12 mouse cellular contexts compared by ENCODE assay signal in the genomic region with DNA sequence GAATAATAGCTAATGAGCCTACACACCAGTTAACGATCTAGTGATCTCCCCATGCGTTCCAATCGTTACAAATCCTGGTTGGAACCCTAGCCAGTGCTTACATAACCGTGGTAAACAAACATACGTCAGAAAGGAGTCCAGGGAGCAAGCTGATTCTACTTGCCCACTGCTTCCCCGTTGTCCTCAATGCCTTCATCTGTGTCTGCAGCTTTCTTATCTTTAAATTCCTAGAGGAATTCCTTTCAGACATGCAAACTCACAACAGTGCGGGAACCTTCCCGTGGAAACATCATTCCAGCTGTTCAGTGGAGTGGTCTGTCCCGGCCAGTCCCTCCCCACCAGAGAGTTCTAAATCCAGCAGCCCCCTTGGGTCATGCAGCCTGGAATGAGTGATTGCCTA. TPM values are rescaled to one million over a fixed set of nuclear protein-coding genes. Genes with fewer than 3 reads are reported as not detected.
DNase-seq lines count a peak whose midpoint lies in the region; ATAC-seq and TF ChIP-seq lines count a peak whose summit lies in the region.
"Had no signal": no experiment of that assay in that cellular context is flagged by ENCODE, and none has a peak within 500 bp of the region (broad histone marks: within the 10 kb centered on the region; RNA-seq: fewer than 3 reads in every experiment).

No protein-coding gene starts in this region.

- no peak overlapping the region for H3K4me3 ChIP-seq in kidney, adult 2 months (ENCODE audit: insufficient read depth, low read depth, low read length)
- H3K4me3 ChIP-seq in brown adipose tissue, adult 24 weeks (ENCODE audit: insufficient read depth, low read depth, low read length), result no peak overlapping the region
- H3K4me3 ChIP-seq in heart, embryonic 14.5 days (ENCODE audit: control insufficient read depth in 1 of 2, insufficient read depth in 1 of 2, low read depth in 1 of 2, low read length in 2 of 2), result no peak overlapping the region
- no peak overlapping the region for H3K4me3 ChIP-seq in liver, embryonic 16.5 days (ENCODE audit: low read depth, low read length)
- H3K4me3 ChIP-seq: hindbrain, embryonic 12.5 days had no signal

- no peaks in the 10 kb centered on the region for H3K36me3 ChIP-seq in kidney, adult 2 months (ENCODE audit: control insufficient read depth, insufficient read depth, low read length)
- H3K36me3 ChIP-seq in heart, embryonic 14.5 days (ENCODE audit: control insufficient read depth, insufficient read depth, low read length), result no peaks in the 10 kb centered on the region
- H3K36me3 ChIP-seq in liver, embryonic 16.5 days (ENCODE audit: control insufficient read depth, insufficient read depth), result no peaks in the 10 kb centered on the region
- H3K36me3 ChIP-seq: hindbrain, embryonic 12.5 days had no signal

- H3K9ac ChIP-seq in heart, embryonic 14.5 days (ENCODE audit: low read length), result peak overlapping the region; percentile 28; the same call in 1 of the 2 replicates
- H3K9ac ChIP-seq in liver, embryonic 16.5 days (ENCODE audit: low read depth, low read length), result no peak overlapping the region
- H3K9ac ChIP-seq: hindbrain, embryonic 12.5 days had no signal

- no peaks in the 10 kb centered on the region for H3K27me3 ChIP-seq in kidney, adult 2 months (replicated peaks; ENCODE audit: control insufficient read depth, insufficient read depth, low read length)
- H3K27me3 ChIP-seq in heart, embryonic 14.5 days (ENCODE audit: control insufficient read depth, insufficient read depth, low read length), result no peaks in the 10 kb centered on the region
- H3K27me3 ChIP-seq in liver, embryonic 16.5 days (ENCODE audit: control insufficient read depth, insufficient read depth, low read depth, low read length), result no peaks in the 10 kb centered on the region
- H3K27me3 ChIP-seq: hindbrain, embryonic 12.5 days had no signal

- TF ChIP-seq CTCF in kidney, adult 2 months (conservative IDR thresholded peaks at IDR 0.05; ENCODE audit: insufficient read depth, insufficient read length, low read depth, low read length), result no peak

- H3K27ac ChIP-seq in kidney, adult 2 months (ENCODE audit: insufficient read depth, low read depth, low read length), result peak overlapping the region; percentile 49; the same call in 1 of the 2 replicates
- H3K27ac ChIP-seq in brown adipose tissue, adult 24 weeks (replicated peaks; ENCODE audit: low read depth, low read length), result peak overlapping the region; percentile 5; the same call in 1 of the 2 replicates
- H3K27ac ChIP-seq in heart, embryonic 14.5 days (replicated peaks in 1 of 2; ENCODE audit: control insufficient read depth in 1 of 2, insufficient read depth in 1 of 2, low read depth in 2 of 2, low read length in 2 of 2), result peak overlapping the region; percentile 57 to 59
- no peak overlapping the region for H3K27ac ChIP-seq in liver, embryonic 16.5 days (ENCODE audit: low read length)
- H3K27ac ChIP-seq: hindbrain, embryonic 12.5 days had no signal

- H3K9me3 ChIP-seq in heart, embryonic 14.5 days (ENCODE audit: control insufficient read depth, low read length), result no peaks in the 10 kb centered on the region
- no peaks in the 10 kb centered on the region for H3K9me3 ChIP-seq in liver, embryonic 16.5 days (replicated peaks; ENCODE audit: control insufficient read depth, low read length)
- H3K9me3 ChIP-seq: hindbrain, embryonic 12.5 days had no signal

- peak overlapping the region; percentile 51 for H3K4me2 ChIP-seq in heart, embryonic 14.5 days (ENCODE audit: low read length)
- H3K4me2 ChIP-seq in liver, embryonic 16.5 days (ENCODE audit: low read depth, low read length), result peak overlapping the region; percentile 18; the same call in 1 of the 2 replicates
- H3K4me2 ChIP-seq: hindbrain, embryonic 12.5 days; midbrain, embryonic 11.5 days had no signal

- TF ChIP-seq POLR2A in kidney, adult 2 months (IDR thresholded peaks at IDR 0.05; ENCODE audit: low read depth, low read length), result no peak

- no peak for DNase-seq in kidney, adult 2 months
- DNase-seq in kidney, postnatal 36 days, result no peak
- no peak for DNase-seq in layer of hippocampus, adult 11-12 months (ENCODE audit: low spot score)
- DNase-seq in right cerebral cortex, postnatal 25 days, result no peak
- DNase-seq: cerebellum, postnatal 10 days; left cerebral cortex, postnatal 4 days; thymus, postnatal 25 days had no signal

- ATAC-seq in heart, embryonic 14.5 days (ENCODE audit: insufficient number of reproducible peaks, insufficient read depth, low FRiP score, low read depth), result no peak
- peak; percentile 64 for ATAC-seq in liver, embryonic 16.5 days (ENCODE audit: low read depth)

- H3K4me1 ChIP-seq in kidney, adult 2 months (ENCODE audit: control insufficient read depth, insufficient read depth, low read length), result peaks cover 9% of the 10 kb centered on the region
- H3K4me1 ChIP-seq in brown adipose tissue, adult 24 weeks (ENCODE audit: control insufficient read depth, insufficient read depth, insufficient read length, low read length), result peaks cover 8% of the 10 kb centered on the region; the same call in 1 of the 2 replicates
- H3K4me1 ChIP-seq in heart, embryonic 14.5 days (ENCODE audit: control insufficient read depth in 2 of 2, insufficient read depth in 2 of 2, low read length in 2 of 2), result peaks cover 18 to 29% of the 10 kb centered on the region in 2 experiments
- H3K4me1 ChIP-seq in liver, embryonic 16.5 days (ENCODE audit: control insufficient read depth, low read depth, low read length), result peaks cover 3% of the 10 kb centered on the region; the same call in 1 of the 2 replicates

- WGBS in kidney, adult 2 months, result 36% methylated on average over 9 of the region's 9 CpGs
- 15% methylated on average over 9 of the region's 9 CpGs for WGBS in heart, embryonic 14.5 days
- 41% methylated on average over 9 of the region's 9 CpGs for WGBS in liver, embryonic 16.5 days (ENCODE audit: insufficient replicate concordance)

RNA-seq across cellular contexts. Expression of gene 1810062G17Rik, which starts 7.2 kb away (rescaled TPM):
- polyA plus RNA-seq in kidney, adult 2 months (2012; rRNA removed), result 0.58 and 0.80 TPM in 2 replicates
- polyA plus RNA-seq in brown adipose tissue, adult 24 weeks (2012; ENCODE audit: insufficient read depth, insufficient read length, missing spikeins), result 2.1 and 3.8 TPM in 2 replicates
- polyA plus RNA-seq in heart, embryonic 14.5 days (2014; fragmentation: Nextera tagmentation; extraction: Ambion mirVana), result 1.4 TPM in 2 replicates
- polyA plus RNA-seq in liver, embryonic 16.5 days (2015; fragmentation: Nextera tagmentation; extraction: Ambion mirVana), result 0.96 and 1.1 TPM in 2 replicates

RNA-seq across cellular contexts. Expression of gene Anxa5, which starts 7.2 kb away (rescaled TPM):
- polyA plus RNA-seq in kidney, adult 2 months (2012; rRNA removed), result 300 and 316 TPM in 2 replicates
- 448 and 597 TPM in 2 replicates for polyA plus RNA-seq in brown adipose tissue, adult 24 weeks (2012; ENCODE audit: insufficient read depth, insufficient read length, missing spikeins)
- 374 and 393 TPM in 2 replicates for polyA plus RNA-seq in heart, embryonic 14.5 days (2014; fragmentation: Nextera tagmentation; extraction: Ambion mirVana)
- polyA plus RNA-seq in liver, embryonic 16.5 days (2015; fragmentation: Nextera tagmentation; extraction: Ambion mirVana), result 80.2 and 80.3 TPM in 2 replicates

RNA-seq across cellular contexts. Expression of gene Gm11549, which starts 38.7 kb away (rescaled TPM):
- not detected in 2 replicates for polyA plus RNA-seq in kidney, adult 2 months (2012; rRNA removed)
- polyA plus RNA-seq in brown adipose tissue, adult 24 weeks (2012; ENCODE audit: insufficient read depth, insufficient read length, missing spikeins), result not detected in 2 replicates
- polyA plus RNA-seq in heart, embryonic 14.5 days (2014; fragmentation: Nextera tagmentation; extraction: Ambion mirVana), result 0.58 and 0.88 TPM in 2 replicates
- not detected in 2 replicates for polyA plus RNA-seq in liver, embryonic 16.5 days (2015; fragmentation: Nextera tagmentation; extraction: Ambion mirVana)
